Mouse (Mus musculus) thymus, postnatal 4 days (tissue): Measurements from ENCODE around the gene Dennd1a.
A peak's percentile ranks its signal among the peaks of the same experiment; 100 is the strongest.
"Not testable (repeated sequence)": the region's sequence is repeated elsewhere in the genome, so short reads cannot be mapped to it uniquely, and the experiment has no call there.

ENCODE experiments used
- DNase-seq: peaks from one replicate; pipeline ENCODE4 v3.0.0; 2021

Gene Dennd1a

DNA sequence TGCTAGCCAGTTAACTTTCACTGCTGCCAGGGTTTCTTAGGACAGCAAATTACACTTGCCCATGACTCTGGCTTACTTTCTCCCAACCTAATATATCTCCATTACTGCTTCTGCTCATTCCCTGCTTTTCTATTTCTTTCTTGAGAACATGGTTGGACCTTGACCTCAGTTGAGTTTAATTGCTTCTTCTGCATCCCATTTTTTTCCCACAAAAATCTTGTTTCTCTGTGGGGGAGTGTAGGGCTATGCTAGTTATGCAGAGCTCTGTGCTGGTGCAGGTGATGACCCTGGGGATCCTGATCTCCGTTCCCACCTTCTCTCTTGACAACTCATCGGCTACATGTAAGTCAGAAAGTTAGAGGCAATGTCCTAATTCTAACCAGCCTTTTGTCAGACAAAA lies 344.3 kb downstream of the Dennd1a start:
- DNase-seq, result no peak

GRCm38 (mm10) chr2:37941741-37942140 lies 345.4 kb downstream of the Dennd1a start:
- no peak for DNase-seq

- no peak for DNase-seq
Observed at GRCm38 (mm10) chr2:37940845-37941361, 346.3 kb downstream of the Dennd1a start.

- DNase-seq, result no peak
Observed at GRCm38 (mm10) chr2:37939997-37940396, 347.2 kb downstream of the Dennd1a start.

GRCm38 (mm10) chr2:37936922-37937321 lies 350.3 kb downstream of the Dennd1a start:
- not testable (repeated sequence) for DNase-seq

GRCm38 (mm10) chr2:37932240-37932639 lies 354.9 kb downstream of the Dennd1a start:
- DNase-seq, result no peak

DNA sequence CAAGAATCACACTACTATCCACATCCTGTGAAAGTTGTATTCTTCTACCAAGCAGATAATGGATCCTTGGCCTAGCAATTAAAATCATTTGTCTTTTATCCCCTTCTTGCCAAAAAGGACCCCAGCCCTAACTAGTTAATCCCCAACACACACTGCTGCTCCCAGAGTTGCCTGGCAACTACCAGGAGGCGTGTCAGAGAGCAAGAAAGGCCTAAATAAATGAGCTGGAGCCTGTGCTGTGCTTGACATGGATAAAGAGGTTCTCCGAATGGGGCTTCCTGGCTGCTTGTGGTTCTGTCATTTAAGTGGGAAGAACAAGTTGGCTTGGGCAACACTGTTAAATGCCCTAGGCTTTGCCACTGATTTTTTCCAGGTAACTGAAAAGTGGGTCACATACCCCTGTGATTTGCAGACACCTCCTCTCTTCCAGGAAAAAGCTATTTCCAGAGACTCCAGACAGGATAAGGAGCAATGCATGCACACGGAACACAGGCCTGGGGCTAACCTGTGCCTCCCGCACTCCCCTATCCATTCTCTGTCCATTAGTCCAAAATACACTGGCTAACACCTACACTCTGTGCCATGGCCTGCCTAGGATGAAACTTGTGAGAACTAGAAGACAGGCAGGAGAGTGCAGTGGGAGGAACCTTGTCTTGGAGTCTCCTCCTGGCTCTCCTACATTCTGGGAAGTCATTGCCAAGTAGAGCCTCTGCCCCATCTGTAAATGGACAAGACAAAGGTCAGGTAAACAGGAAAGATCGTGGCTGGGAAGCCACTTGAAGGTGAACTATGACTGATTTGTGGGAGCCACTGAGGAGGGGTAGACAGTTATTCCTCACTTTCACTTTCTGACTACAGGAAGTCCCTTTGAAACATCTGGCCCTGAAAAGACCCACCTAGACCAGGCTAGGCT lies 355.9 kb downstream of the Dennd1a start:
- DNase-seq, result no peak

DNA sequence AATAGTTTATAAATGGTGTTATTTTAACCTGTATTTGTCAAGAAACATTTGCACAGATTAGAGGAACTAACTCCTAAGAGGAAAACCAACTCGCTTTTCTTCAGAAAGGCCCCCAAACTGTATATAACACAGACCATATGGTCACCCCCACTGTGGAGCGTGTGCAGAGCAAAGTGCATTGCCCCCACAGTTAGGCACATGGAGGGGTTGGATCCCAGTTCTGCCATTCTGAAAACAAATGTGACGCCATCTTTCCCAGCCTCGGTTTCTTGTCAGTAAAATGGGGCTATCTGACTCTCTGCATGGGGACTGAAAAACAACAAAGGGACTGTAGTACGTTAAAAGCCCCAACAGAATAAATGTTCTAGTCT lies 361.1 kb downstream of the Dennd1a start:
- DNase-seq, result no peak

- DNase-seq, result peak; percentile 50
Observed at GRCm38 (mm10) chr2:37925413-37926132, 361.6 kb downstream of the Dennd1a start.

DNA sequence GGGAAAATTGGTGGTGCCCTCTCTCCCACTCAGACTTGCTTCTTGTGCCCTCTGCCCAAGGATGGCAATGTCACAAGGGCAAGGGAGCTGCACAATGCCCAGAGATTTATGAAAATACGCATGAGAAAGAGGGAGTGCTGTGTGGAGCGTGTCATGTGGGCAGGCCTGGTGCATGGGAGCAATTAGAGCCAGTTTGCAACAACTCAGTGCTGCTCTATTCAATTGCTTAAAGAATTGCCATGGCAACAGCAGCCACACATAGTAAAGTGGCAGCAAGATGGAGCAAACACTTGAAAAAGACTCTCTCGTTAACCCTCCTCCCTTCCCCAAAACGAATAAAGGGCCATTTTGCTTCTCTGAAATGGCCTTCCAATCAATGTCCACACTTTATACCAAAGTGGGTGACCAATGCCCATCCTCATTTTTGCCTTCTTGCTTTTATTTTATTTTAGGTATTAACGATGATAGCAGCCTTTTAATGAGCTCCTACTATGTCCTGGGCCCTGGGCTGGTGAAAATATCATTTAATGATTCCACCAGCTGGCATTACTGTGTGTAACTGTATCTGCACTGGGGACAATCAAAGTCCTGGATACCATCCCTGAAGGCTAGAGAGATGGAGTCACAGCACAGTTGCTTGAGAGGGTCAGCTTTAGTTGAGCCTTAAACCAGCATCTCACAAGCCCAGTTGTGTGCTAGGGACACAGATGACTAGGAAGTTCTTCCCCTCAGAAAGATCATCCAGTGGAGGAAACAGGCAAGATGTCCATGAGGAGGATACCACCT lies 378.3 kb downstream of the Dennd1a start:
- DNase-seq, result no peak

DNA sequence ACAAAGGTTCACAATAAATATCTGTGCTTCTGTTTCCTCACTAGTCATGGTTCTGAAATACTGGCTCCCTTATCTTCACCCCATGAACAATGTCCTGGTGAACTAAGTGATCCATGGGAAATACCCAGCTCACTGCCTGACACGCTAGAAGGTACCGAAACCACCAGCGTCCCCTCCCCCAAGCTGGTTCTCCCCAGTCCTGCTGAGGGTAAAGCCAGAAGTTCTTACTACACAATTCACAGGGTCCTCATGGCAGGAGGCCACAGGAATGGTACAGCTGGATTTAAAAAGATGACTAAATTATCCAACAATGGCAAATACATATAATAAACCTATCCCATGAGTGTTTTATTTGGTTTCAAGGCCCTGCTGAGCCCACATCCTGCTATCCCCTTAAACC lies 378.9 kb downstream of the Dennd1a start:
- DNase-seq, result no peak

DNA sequence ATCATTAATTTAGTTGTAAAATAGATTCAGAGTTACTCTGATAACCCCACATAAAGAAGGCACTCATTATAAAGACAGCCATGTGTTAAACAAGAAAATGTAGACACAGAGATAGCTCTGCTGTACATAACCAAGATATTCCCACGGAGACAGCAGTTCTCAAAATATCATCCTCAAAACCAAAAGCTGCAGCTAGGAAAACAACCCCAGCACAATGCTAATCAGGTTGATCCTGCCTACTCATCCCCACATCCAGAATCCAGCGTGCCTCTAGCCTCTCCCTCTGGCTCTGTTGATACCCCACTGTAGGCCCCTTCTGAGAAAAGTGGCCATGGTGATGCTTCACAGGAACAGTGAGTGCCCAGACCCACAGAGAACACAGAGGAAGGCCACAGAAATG lies 380.9 kb downstream of the Dennd1a start:
- DNase-seq, result no peak

DNA sequence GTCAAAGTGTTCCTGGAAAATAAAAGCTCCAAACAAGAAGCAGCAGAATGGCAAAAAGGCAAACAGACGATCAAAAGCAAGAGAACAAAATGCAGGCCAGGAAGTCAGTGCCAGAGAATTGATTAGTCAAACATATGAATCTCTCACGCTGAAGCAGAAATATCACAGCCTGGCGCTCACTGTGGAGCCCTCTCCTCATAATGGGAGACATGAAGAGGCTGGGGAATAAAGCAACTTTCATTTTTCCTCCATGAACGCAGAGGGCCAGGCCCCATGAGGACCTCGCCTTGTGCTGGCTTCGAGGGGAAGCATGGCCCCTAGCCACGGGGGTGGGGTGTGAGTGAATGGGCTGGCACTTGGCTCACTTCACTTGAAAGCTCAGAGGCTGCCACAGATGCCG lies 383.9 kb downstream of the Dennd1a start:
- no peak for DNase-seq

DNA sequence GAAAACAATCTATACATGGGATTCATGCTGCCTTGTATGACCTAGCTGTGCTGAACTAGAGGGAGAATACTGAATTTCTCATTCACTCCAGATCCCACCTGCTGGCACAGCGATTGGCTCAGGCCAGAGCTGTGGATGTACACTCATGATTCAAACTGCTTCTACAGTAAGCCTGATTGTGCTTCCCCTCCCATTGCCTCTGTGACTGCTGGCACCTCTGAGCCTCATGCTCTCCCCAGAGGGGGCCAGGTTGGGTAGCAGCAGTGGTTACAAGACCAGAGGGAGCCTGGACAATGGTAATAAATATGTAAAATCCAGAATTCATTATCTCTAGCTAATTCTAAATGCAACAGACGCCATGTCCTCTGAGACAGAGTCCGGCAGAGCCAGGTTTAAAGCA lies 404.0 kb downstream of the Dennd1a start:
- DNase-seq, result no peak

DNA sequence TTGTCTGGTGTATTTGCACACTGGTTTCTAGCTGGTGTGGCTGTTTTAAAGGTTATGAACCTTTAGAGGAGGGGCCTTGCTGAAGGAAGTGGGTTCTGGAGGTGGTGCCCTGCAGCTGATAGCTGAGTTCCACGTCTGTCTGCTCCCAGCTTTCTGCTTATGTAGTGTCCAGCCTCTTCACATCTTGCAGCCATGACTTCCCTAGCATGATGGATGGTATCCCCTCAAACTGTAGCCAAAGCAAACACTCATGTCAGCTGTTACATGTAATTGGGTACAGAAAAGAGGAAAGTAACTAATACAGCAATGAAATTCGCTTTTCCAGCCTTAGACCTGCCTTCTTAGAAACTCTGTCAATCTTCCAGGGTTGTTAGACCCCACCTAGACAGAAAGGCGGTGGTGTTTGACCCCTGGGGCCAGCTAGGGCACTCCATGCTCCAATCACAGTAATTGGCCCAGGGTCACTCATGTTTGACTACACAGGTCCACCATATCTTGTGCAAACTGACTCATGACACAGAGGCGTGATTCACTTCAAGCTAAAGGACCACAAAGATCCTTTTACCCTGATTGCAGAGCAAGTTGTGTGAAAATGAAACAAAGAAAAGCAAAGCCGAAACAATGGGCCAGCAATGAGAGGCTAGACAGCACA lies 405.8 kb downstream of the Dennd1a start:
- DNase-seq, result no peak

GRCm38 (mm10) chr2:37879697-37880096 lies 407.5 kb downstream of the Dennd1a start:
- no peak for DNase-seq

DNA sequence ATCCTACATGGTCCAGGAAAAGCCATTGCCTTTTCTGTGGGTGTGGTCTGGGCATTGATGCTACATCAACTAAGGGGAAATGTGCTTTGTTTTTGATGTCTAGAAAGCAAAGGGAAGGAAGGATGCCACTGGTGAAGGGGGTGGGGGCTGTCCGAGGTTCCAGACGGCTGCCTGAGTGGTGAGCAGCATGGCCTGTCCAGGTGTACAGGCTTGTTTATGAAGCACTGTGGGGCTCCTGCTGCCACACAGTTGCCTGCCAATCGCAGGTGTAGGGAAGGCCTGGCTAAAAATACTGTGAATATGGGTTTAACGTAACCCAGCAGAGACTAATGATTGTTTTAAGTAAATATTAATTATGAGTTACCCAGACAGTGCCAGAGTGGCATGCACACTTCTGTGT lies 414.4 kb downstream of the Dennd1a start:
- DNase-seq, result no peak

DNA sequence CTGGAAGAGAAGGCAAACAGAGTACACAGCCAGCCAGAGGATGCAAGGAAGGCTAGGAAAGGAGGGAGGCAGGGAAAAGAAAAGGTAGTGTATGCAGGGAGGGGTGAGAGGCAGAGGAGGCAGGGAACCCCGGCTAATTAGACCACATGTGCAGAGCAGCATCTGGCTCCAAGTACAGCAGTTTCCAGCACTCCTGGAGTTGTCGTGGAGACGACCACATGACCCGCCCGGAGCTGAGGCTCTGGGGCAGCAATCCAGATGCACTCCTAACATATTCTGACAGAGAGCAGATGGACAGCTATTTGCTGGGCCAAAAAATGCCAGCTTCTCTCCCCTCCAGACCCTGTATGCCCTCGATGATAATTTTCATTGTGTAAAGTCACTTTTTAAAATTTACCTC lies 417.6 kb downstream of the Dennd1a start:
- DNase-seq, result no peak

- no peak for DNase-seq
Observed at GRCm38 (mm10) chr2:37867387-37867786, 419.8 kb downstream of the Dennd1a start.

GRCm38 (mm10) chr2:37857472-37857871 lies 429.7 kb downstream of the Dennd1a start:
- no peak for DNase-seq

DNA sequence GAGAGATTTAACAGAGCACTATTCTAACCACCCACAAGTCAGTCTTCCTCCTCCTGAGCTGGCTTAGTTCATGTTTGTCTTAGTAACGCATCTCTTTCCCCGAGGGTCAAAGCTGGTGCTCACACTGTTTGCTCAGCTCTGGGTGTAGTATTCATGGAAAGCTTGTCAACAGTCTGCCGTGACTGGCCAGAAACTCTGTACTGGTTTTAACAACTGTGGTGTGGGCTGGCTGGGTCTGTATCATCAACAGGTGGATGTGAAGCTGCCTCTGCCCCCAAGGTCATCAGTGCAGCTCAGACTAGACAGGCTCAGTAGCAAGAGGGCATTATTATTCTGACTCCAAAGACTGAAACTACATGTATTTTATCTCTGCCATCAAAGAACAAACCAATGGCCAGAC lies 430.2 kb downstream of the Dennd1a start:
- DNase-seq, result no peak

DNA sequence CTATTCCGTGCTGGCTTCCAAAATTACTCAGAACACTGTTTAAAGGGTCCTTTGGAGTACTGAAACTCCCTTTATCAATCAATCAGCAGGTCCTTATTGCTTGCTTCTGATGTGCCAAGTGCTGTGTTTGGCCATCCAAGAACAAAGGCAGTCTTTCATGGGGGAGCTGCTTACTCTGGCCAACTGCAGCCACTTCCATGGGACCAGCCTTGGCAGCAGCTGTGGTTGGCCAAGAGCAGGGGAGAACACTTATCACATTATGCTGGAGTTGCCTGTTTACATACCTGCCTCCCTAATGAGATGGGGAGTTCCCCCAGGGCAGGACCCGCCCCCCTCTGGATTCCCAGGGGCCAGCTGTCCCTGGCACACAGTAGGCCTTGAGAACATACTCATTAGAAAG lies 432.0 kb downstream of the Dennd1a start:
- DNase-seq, result no peak
